Mouse (Mus musculus): ENCODE measurements around the gene Sez6l.

Sez6l gene

DNA sequence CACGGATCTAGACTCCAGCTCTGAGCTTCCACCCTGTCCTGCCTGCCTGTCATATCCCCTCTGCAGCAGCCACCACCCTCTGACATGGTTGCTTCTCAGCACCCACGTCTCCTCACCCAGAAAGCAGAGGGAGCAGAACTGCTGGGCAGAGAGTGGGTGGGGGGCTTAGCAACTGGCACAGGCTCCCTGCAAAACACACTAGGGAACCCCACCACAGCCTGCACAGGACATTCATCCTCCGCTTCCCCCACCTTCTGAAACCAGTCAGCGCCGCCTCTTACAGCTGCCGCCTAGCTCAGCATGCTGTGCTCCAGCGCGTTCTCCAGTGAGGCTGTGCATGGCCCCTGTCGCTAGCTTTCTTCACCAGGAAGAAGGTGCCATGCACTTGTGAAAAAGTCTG lies 187.6 kb downstream of the Sez6l start:
- DNase-seq (ENCODE audit: low read depth) = no peak

DNA sequence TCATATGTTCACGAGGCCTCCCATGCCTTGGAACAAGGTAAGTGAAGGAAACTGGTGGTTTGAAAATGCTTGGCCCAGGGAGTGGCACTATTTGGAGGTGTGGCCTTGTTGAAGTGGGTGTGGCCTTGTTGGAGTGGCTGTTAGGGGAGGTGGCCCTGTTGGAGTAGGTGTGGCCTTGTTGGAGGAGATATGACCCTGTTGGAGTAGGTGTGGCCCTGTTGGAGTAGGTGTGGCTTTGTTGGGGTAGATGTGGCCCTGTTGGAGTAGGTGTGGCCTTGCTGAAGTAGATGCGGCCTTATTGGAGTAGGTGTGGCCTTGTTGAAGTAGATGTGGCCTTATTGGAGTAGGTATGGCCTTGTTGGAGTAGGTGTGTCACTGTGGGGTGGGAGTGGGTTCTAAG lies 191.0 kb downstream of the Sez6l start:
- DNase-seq (ENCODE audit: low read depth) = peak; percentile 74

GRCm38 (mm10) chr5:112384805-112385472 lies 192.0 kb downstream of the Sez6l start:
- peak; percentile 88 for DNase-seq (ENCODE audit: low read depth)

GRCm38 (mm10) chr5:112382641-112383330 lies 194.2 kb downstream of the Sez6l start:
- no peak for DNase-seq (ENCODE audit: low read depth)

GRCm38 (mm10) chr5:112382042-112382441 lies 194.9 kb downstream of the Sez6l start:
- DNase-seq (ENCODE audit: low read depth) = no peak

DNA sequence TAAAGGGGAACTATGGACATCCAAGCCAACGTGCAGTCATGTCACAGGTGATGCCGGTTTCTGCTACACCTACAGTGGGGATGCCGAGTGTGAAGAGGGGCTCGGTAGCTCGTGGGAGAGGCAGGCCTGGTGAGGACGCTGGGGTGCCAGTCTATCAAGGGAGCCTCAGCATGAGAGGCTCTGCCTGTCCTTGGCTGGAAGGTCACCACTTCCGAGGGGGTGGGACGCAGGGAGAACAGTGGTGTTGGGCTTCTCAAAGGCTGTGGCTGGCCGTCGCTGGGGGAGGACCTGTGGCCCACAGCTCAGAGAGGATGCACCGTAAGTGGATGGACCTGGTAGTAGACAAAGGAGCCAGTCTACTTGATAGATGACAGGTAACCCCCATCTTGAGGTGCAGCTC lies 195.8 kb downstream of the Sez6l start:
- no peak for DNase-seq (ENCODE audit: low read depth)

GRCm38 (mm10) chr5:112378716-112379115 lies 198.3 kb downstream of the Sez6l start:
- DNase-seq (ENCODE audit: low read depth) = no peak

GRCm38 (mm10) chr5:112377380-112377779 lies 199.6 kb downstream of the Sez6l start:
- no peak for DNase-seq (ENCODE audit: low read depth)

- DNase-seq (ENCODE audit: low read depth) = no peak
Measured at GRCm38 (mm10) chr5:112376111-112376510, 200.9 kb downstream of the Sez6l start.

- no peak for DNase-seq (ENCODE audit: low read depth)
Measured at GRCm38 (mm10) chr5:112371933-112372332, 205.1 kb downstream of the Sez6l start.

GRCm38 (mm10) chr5:112370236-112370813 lies 206.7 kb downstream of the Sez6l start:
- DNase-seq (ENCODE audit: low read depth) = no peak

DNA sequence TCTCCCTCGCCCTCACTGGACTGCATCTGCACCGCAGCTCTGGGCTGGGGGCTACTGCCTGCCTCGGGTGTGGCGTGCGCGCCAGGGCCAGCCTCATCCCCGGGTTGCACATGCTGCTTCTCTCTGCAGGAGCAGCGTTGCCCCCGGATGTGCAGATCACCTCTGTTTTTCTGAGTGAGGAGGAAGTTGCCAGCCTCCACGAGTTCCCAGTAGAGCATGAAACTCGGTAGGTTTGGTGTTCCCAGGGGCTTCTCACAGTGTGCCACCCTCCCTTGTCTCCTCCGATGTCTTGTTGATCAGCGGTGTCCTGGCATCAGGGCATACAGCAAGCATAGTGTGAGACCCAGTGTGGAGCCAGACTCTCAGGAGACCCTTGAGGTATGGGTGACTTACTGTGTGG lies 207.7 kb downstream of the Sez6l start:
- DNase-seq (ENCODE audit: low read depth) = no peak

Data from 416B (cell line).